In the genomic region with DNA sequence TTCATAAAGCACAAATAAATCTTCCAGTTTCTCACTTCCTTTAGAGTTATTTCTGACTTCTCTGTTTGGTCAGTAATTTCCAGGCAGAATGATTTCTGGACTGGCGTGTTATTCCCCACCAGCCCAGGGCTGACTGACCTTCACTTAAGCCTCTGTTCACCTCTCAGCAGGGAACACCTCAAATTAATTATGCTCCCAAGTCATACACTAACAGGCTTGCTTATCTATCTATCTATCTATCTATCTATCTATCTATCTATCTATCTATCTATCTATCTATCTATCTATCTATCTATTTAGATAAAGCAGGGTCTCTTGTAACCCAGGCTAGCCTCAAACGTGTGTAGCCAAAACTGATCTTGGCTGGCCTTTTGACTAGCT, we compare ENCODE assay signal across 8 mouse cellular contexts. TPM values are rescaled to one million over a fixed set of nuclear protein-coding genes. Genes with fewer than 3 reads are reported as not detected.
A peak's percentile ranks its signal among the peaks of the same experiment; 100 is the strongest.
DNase-seq lines count a peak whose midpoint lies in the region; ATAC-seq and TF ChIP-seq lines count a peak whose summit lies in the region.

No protein-coding gene starts in this region.

- WGBS in lung, embryonic 14.5 days: 49% methylated on average over 2 of the region's 2 CpGs
- WGBS in forebrain, embryonic 15.5 days: 51% methylated on average over 2 of the region's 2 CpGs
- 36% methylated on average over 2 of the region's 2 CpGs for WGBS in limb, embryonic 11.5 days
- WGBS in neural tube, embryonic 12.5 days: 53% methylated on average over 2 of the region's 2 CpGs
- 73% methylated on average over 2 of the region's 2 CpGs for WGBS in thymus, adult 2 months

- TF ChIP-seq CTCF in lung, embryonic 14.5 days (IDR thresholded peaks at IDR 0.05; ENCODE audit: low read depth): no peak
- TF ChIP-seq CTCF in thymus, adult 2 months (IDR thresholded peaks at IDR 0.05; ENCODE audit: borderline replicate concordance, control insufficient read depth, extremely low read depth, insufficient read depth, low read length, poor library complexity): no peak

- no peaks in the 10 kb centered on the region for H3K9me3 ChIP-seq in lung, embryonic 14.5 days (ENCODE audit: low read depth, low read length)
- H3K9me3 ChIP-seq in forebrain, embryonic 15.5 days: no peaks in the 10 kb centered on the region
- no peaks in the 10 kb centered on the region for H3K9me3 ChIP-seq in limb, embryonic 11.5 days (ENCODE audit: control insufficient read depth, low read length)
- H3K9me3 ChIP-seq in neural tube, embryonic 12.5 days: no peaks in the 10 kb centered on the region

- peaks cover 56% of the 10 kb centered on the region for H3K36me3 ChIP-seq in lung, embryonic 14.5 days (ENCODE audit: insufficient read depth)
- H3K36me3 ChIP-seq in forebrain, embryonic 15.5 days: peaks cover 43% of the 10 kb centered on the region
- peaks cover 18% of the 10 kb centered on the region for H3K36me3 ChIP-seq in limb, embryonic 11.5 days (ENCODE audit: control insufficient read depth, insufficient read depth, low read length)
- H3K36me3 ChIP-seq in neural tube, embryonic 12.5 days: peaks cover 55% of the 10 kb centered on the region
- peaks cover 27% of the 10 kb centered on the region for H3K36me3 ChIP-seq in thymus, adult 2 months (ENCODE audit: control insufficient read depth, insufficient read depth, low read length)

- no peak for DNase-seq in lung, embryonic 14.5 days
- no peak for DNase-seq in lung, postnatal 4 days
- no peak for DNase-seq in limb, embryonic 11.5 days (ENCODE audit: low spot score)
- no peak for DNase-seq in urinary bladder, postnatal 25 days (ENCODE audit: low spot score)
- no peak for DNase-seq in thymus, adult 2 months
- no peak for DNase-seq in frontal cortex, postnatal 36 days (ENCODE audit: low spot score in 2 of 2)

- no peak overlapping the region for H3K27ac ChIP-seq in lung, embryonic 14.5 days (ENCODE audit: low read depth)
- no peak overlapping the region for H3K27ac ChIP-seq in forebrain, embryonic 15.5 days (replicated peaks)
- no peak overlapping the region for H3K27ac ChIP-seq in limb, embryonic 11.5 days (replicated peaks; ENCODE audit: low read depth, low read length)
- no peak overlapping the region for H3K27ac ChIP-seq in neural tube, embryonic 12.5 days
- H3K27ac ChIP-seq in thymus, adult 2 months (ENCODE audit: control insufficient read depth, insufficient read depth, low read length): no peak overlapping the region

- H3K27me3 ChIP-seq in lung, embryonic 14.5 days (ENCODE audit: insufficient read depth, low read length): no peaks in the 10 kb centered on the region; the same call in 1 of the 2 replicates
- no peaks in the 10 kb centered on the region for H3K27me3 ChIP-seq in forebrain, embryonic 15.5 days
- H3K27me3 ChIP-seq in limb, embryonic 11.5 days (ENCODE audit: control insufficient read depth, insufficient read depth, low read length): no peaks in the 10 kb centered on the region
- 0 out of 2 replicates have a peak, but pooled peaks cover 5% of the 10 kb centered on the region for H3K27me3 ChIP-seq in neural tube, embryonic 12.5 days (replicated peaks)
- H3K27me3 ChIP-seq in thymus, adult 2 months (ENCODE audit: control insufficient read depth, insufficient read depth, low read length): no peaks in the 10 kb centered on the region

- H3K9ac ChIP-seq in lung, embryonic 14.5 days: no peak overlapping the region
- peak overlapping the region; percentile 81; the same call in 1 of the 2 replicates for H3K9ac ChIP-seq in forebrain, embryonic 15.5 days (replicated peaks)
- no peak overlapping the region for H3K9ac ChIP-seq in limb, embryonic 11.5 days (ENCODE audit: low read length)
- no peak overlapping the region for H3K9ac ChIP-seq in neural tube, embryonic 12.5 days

- no peak for TF ChIP-seq POLR2A in thymus, adult 2 months (IDR thresholded peaks at IDR 0.05; ENCODE audit: control insufficient read depth, extremely low read depth, insufficient read depth, low read length, poor library complexity)

- H3K4me1 ChIP-seq in lung, embryonic 14.5 days (ENCODE audit: insufficient read depth): no peaks in the 10 kb centered on the region
- peaks cover 6% of the 10 kb centered on the region; the same call in 1 of the 2 replicates for H3K4me1 ChIP-seq in forebrain, embryonic 15.5 days
- 0 out of 2 replicates have a peak, but pooled peaks cover 2% of the 10 kb centered on the region for H3K4me1 ChIP-seq in limb, embryonic 11.5 days (ENCODE audit: control insufficient read depth, insufficient read depth, low read length)
- H3K4me1 ChIP-seq in neural tube, embryonic 12.5 days: peaks cover 5% of the 10 kb centered on the region; the same call in 1 of the 2 replicates
- H3K4me1 ChIP-seq in thymus, adult 2 months (replicated peaks; ENCODE audit: control insufficient read depth, insufficient read depth, low read length): peaks cover 7% of the 10 kb centered on the region

- no peak overlapping the region for H3K4me3 ChIP-seq in lung, embryonic 14.5 days (ENCODE audit: low read depth, low read length)
- peak overlapping the region; percentile 60; the same call in 1 of the 2 replicates for H3K4me3 ChIP-seq in forebrain, embryonic 15.5 days
- H3K4me3 ChIP-seq in limb, embryonic 11.5 days (ENCODE audit: low read depth, low read length): peak overlapping the region; percentile 45
- no peak overlapping the region for H3K4me3 ChIP-seq in neural tube, embryonic 12.5 days
- H3K4me3 ChIP-seq in thymus, adult 2 months (ENCODE audit: control insufficient read depth, insufficient read depth, low read length): no peak overlapping the region

- H3K4me2 ChIP-seq in lung, embryonic 14.5 days: peak overlapping the region; percentile 86; the same call in 1 of the 2 replicates
- H3K4me2 ChIP-seq in forebrain, embryonic 15.5 days (replicated peaks): peak overlapping the region; percentile 98
- no peak overlapping the region for H3K4me2 ChIP-seq in limb, embryonic 11.5 days (ENCODE audit: low read depth, severe bottlenecking)
- H3K4me2 ChIP-seq in neural tube, embryonic 12.5 days (replicated peaks): peak overlapping the region; percentile 84; the same call in 1 of the 2 replicates

- ATAC-seq in lung, embryonic 14.5 days (ENCODE audit: insufficient read depth): no peak
- ATAC-seq in forebrain, embryonic 15.5 days (replicated peaks): no peak; the same call in 1 of the 2 replicates
- ATAC-seq in limb, embryonic 11.5 days (ENCODE audit: insufficient number of reproducible peaks, low FRiP score, low TSS enrichment, low read depth): no peak
- ATAC-seq in neural tube, embryonic 12.5 days (ENCODE audit: low FRiP score, low read depth): peak; percentile 15; the same call in 1 of the 2 replicates

RNA-seq across cellular contexts. Expression of a gene that starts 0.3 kb away (rescaled TPM):
- polyA plus RNA-seq in lung, embryonic 14.5 days (2014; fragmentation: Nextera tagmentation; extraction: Ambion mirVana): 7.1 and 8.2 TPM in 2 replicates
- 6.8 and 6.9 TPM in 2 replicates for polyA plus RNA-seq in forebrain, embryonic 15.5 days (2015; fragmentation: Nextera tagmentation; extraction: Ambion mirVana)
- 8.9 and 10.8 TPM in 2 replicates for polyA plus RNA-seq in limb, embryonic 11.5 days (2014; fragmentation: Nextera tagmentation; extraction: Ambion mirVana)
- 13.5 and 14.5 TPM in 2 replicates for polyA plus RNA-seq in neural tube, embryonic 12.5 days (2016; fragmentation: Nextera tagmentation; extraction: Ambion mirVana)
- 12.2 and 17.9 TPM in 2 replicates for polyA plus RNA-seq in thymus, adult 2 months (2012; rRNA removed)

RNA-seq across cellular contexts. Expression of a gene that starts 12.5 kb away (rescaled TPM):
- 44.0 and 49.1 TPM in 2 replicates for polyA plus RNA-seq in lung, embryonic 14.5 days (2014; fragmentation: Nextera tagmentation; extraction: Ambion mirVana)
- 27.4 and 28.9 TPM in 2 replicates for polyA plus RNA-seq in forebrain, embryonic 15.5 days (2015; fragmentation: Nextera tagmentation; extraction: Ambion mirVana)
- polyA plus RNA-seq in limb, embryonic 11.5 days (2014; fragmentation: Nextera tagmentation; extraction: Ambion mirVana): 41.4 and 42.8 TPM in 2 replicates
- 39.7 and 42.9 TPM in 2 replicates for polyA plus RNA-seq in neural tube, embryonic 12.5 days (2016; fragmentation: Nextera tagmentation; extraction: Ambion mirVana)
- 32.7 and 33.1 TPM in 2 replicates for polyA plus RNA-seq in thymus, adult 2 months (2012; rRNA removed)

RNA-seq across cellular contexts. Expression of a gene that starts 18.8 kb away (rescaled TPM):
- 33.7 and 34.2 TPM in 2 replicates for polyA plus RNA-seq in lung, embryonic 14.5 days (2014; fragmentation: Nextera tagmentation; extraction: Ambion mirVana)
- polyA plus RNA-seq in forebrain, embryonic 15.5 days (2015; fragmentation: Nextera tagmentation; extraction: Ambion mirVana): 33.5 and 35.7 TPM in 2 replicates
- 38.1 and 42.8 TPM in 2 replicates for polyA plus RNA-seq in limb, embryonic 11.5 days (2014; fragmentation: Nextera tagmentation; extraction: Ambion mirVana)
- 33.9 and 40.3 TPM in 2 replicates for polyA plus RNA-seq in neural tube, embryonic 12.5 days (2016; fragmentation: Nextera tagmentation; extraction: Ambion mirVana)
- polyA plus RNA-seq in thymus, adult 2 months (2012; rRNA removed): 49.3 and 51.1 TPM in 2 replicates

RNA-seq across cellular contexts. Expression of a gene that starts 18.8 kb away (rescaled TPM):
- polyA plus RNA-seq in lung, embryonic 14.5 days (2014; fragmentation: Nextera tagmentation; extraction: Ambion mirVana): 53.7 and 54.2 TPM in 2 replicates
- polyA plus RNA-seq in forebrain, embryonic 15.5 days (2015; fragmentation: Nextera tagmentation; extraction: Ambion mirVana): 59.3 and 66.6 TPM in 2 replicates
- 70.0 and 70.7 TPM in 2 replicates for polyA plus RNA-seq in limb, embryonic 11.5 days (2014; fragmentation: Nextera tagmentation; extraction: Ambion mirVana)
- polyA plus RNA-seq in neural tube, embryonic 12.5 days (2016; fragmentation: Nextera tagmentation; extraction: Ambion mirVana): 78.6 and 81.4 TPM in 2 replicates
- 24.1 and 26.3 TPM in 2 replicates for polyA plus RNA-seq in thymus, adult 2 months (2012; rRNA removed)

RNA-seq across cellular contexts. Expression of a gene that starts 38.7 kb away (rescaled TPM):
- polyA plus RNA-seq in lung, embryonic 14.5 days (2014; fragmentation: Nextera tagmentation; extraction: Ambion mirVana): 0.12 and 0.15 TPM in 2 replicates
- 1.5 and 1.9 TPM in 2 replicates for polyA plus RNA-seq in forebrain, embryonic 15.5 days (2015; fragmentation: Nextera tagmentation; extraction: Ambion mirVana)
- 0.31 and 0.45 TPM in 2 replicates for polyA plus RNA-seq in limb, embryonic 11.5 days (2014; fragmentation: Nextera tagmentation; extraction: Ambion mirVana)
- polyA plus RNA-seq in neural tube, embryonic 12.5 days (2016; fragmentation: Nextera tagmentation; extraction: Ambion mirVana): 0.55 and 0.65 TPM in 2 replicates
- polyA plus RNA-seq in thymus, adult 2 months (2012; rRNA removed): 1.7 and 2.8 TPM in 2 replicates

Comparison
In these comparisons a context has a peak if more than half of its experiments do, and no peak if none do; other contexts are left out.
1. H3K4me3 ChIP-seq: peak in forebrain, embryonic 15.5 days (single experiment) and limb, embryonic 11.5 days (single experiment); none in lung, embryonic 14.5 days (single experiment), neural tube, embryonic 12.5 days (single experiment) and thymus, adult 2 months (single experiment).